Mouse (Mus musculus): Measurements from ENCODE around the gene Lta. TPM values are rescaled to one million over a fixed set of nuclear protein-coding genes. Genes with fewer than 3 reads are reported as not detected.

Lta gene
- polyA plus RNA-seq, 1 experiment from 2014 or later, result 0.28 TPM

DNA sequence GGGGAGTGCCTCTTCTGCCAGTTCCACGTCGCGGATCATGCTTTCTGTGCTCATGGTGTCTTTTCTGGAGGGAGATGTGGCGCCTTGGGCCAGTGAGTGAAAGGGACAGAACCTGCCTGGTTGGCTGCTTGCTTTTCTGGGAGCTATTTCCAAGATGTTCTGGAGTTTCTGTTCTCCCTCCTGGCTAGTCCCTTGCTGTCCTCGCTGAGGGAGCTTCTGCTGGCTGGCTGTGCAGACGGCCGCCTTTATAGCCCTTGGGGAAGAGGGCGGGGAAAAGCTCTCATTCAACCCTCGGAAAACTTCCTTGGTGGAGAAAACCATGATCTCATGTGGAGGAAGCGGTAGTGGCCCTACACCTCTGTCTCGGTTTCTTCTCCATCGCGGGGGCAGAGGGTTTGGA, 3.4 kb downstream of the Lta start, which contains the start of gene Tnf:
Tnf (minus strand) TSS at position 221 of the 400 bp plus-strand sequence.
- no peak within 1 kb of the TSS for H3K9ac ChIP-seq (ENCODE audit: low read length)
- no peak within 1 kb of the TSS for H3K4me3 ChIP-seq (ENCODE audit: low read depth, low read length)
- H3K36me3 ChIP-seq (ENCODE audit: control insufficient read depth, insufficient read depth, low read length), result no peaks in the 10 kb centered on the region
- no peak for ATAC-seq (ENCODE audit: insufficient read depth, low FRiP score, low TSS enrichment)
- H3K4me1 ChIP-seq (ENCODE audit: control insufficient read depth, insufficient read depth, low read length), result no peaks in the 10 kb centered on the region
- 34% methylated on average over 13 of the region's 13 CpGs for WGBS
- no peak within 1 kb of the TSS for H3K4me2 ChIP-seq (ENCODE audit: low read depth)
- no peak within 1 kb of the TSS for H3K27ac ChIP-seq (ENCODE audit: low read depth, low read length)
- DNase-seq (ENCODE audit: low spot score), result no peak
- peaks cover 7% of the 10 kb centered on the region; the same call in 1 of the 2 replicates for H3K27me3 ChIP-seq (ENCODE audit: control insufficient read depth, insufficient read depth, low read length)
- H3K9me3 ChIP-seq (ENCODE audit: control insufficient read depth, low read length), result no peaks in the 10 kb centered on the region

DNA sequence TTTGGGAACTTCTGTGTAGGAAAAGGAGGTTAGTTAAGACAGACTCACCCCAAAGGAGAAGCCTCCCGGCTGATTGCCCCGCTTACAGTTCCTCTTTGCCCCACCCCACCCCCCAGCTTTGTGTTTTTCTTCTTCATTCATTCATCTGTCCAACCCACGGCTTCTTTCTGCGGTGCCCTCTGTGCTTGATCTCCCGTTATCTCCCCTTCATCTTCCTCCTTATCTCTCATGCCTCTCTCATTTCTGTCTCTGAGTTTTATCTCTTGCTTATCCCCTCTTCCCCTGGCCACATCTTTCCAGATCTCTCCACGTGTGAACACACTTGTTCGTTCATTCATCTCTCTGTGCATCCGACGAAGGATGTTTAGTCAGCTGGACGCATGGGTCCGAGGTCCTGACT, 4.0 kb downstream of the Lta start:
- H3K27ac ChIP-seq (ENCODE audit: low read depth, low read length), result no peak overlapping the region
- 70% methylated on average over 11 of the region's 11 CpGs for WGBS
- H3K4me1 ChIP-seq (ENCODE audit: control insufficient read depth, insufficient read depth, low read length), result no peaks in the 10 kb centered on the region
- no peak for DNase-seq (ENCODE audit: low spot score)
- no peak overlapping the region for H3K9ac ChIP-seq (ENCODE audit: low read length)
- no peak overlapping the region for H3K4me3 ChIP-seq (ENCODE audit: low read depth, low read length)
- peaks cover 12% of the 10 kb centered on the region for H3K27me3 ChIP-seq (ENCODE audit: control insufficient read depth, insufficient read depth, low read length)
- H3K4me2 ChIP-seq (ENCODE audit: low read depth), result no peak overlapping the region
- no peaks in the 10 kb centered on the region for H3K36me3 ChIP-seq (ENCODE audit: control insufficient read depth, insufficient read depth, low read length)
- ATAC-seq (ENCODE audit: insufficient read depth, low FRiP score, low TSS enrichment), result no peak
- H3K9me3 ChIP-seq (ENCODE audit: control insufficient read depth, low read length), result no peaks in the 10 kb centered on the region

DNA sequence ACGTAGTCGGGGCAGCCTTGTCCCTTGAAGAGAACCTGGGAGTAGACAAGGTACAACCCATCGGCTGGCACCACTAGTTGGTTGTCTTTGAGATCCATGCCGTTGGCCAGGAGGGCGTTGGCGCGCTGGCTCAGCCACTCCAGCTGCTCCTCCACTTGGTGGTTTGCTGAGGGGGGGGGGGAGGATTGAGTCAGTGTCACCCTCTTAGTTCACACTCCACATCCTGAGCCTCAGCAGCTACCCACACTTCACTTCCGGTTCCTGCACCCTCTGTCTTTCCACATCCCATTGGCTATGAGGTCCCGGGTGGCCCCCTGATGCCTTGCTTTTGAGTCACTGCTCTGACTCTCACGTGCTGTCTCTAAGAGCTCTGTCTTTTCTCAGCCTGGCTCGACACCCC, 4.8 kb downstream of the Lta start:
- Histone ChIP-seq H3K27ac (ENCODE audit: low read depth, low read length) (no peak overlapping the region), H3K27me3 (ENCODE audit: control insufficient read depth, insufficient read depth, low read length) (peaks cover 19% of the 10 kb centered on the region), H3K9ac (ENCODE audit: low read length) (no peak overlapping the region), H3K4me2 (ENCODE audit: low read depth) (no peak overlapping the region), H3K4me3 (ENCODE audit: low read depth, low read length) (no peak overlapping the region), H3K36me3 (ENCODE audit: control insufficient read depth, insufficient read depth, low read length) (no peaks in the 10 kb centered on the region), H3K4me1 (ENCODE audit: control insufficient read depth, insufficient read depth, low read length) (0 out of 2 replicates have a peak, but pooled peaks cover 2% of the 10 kb centered on the region), H3K9me3 (ENCODE audit: control insufficient read depth, low read length) (no peaks in the 10 kb centered on the region)
- ATAC-seq (ENCODE audit: insufficient read depth, low FRiP score, low TSS enrichment) (no peak), DNase-seq (ENCODE audit: low spot score) (no peak)
- 93% methylated on average over 11 of the region's 11 CpGs for WGBS

DNA sequence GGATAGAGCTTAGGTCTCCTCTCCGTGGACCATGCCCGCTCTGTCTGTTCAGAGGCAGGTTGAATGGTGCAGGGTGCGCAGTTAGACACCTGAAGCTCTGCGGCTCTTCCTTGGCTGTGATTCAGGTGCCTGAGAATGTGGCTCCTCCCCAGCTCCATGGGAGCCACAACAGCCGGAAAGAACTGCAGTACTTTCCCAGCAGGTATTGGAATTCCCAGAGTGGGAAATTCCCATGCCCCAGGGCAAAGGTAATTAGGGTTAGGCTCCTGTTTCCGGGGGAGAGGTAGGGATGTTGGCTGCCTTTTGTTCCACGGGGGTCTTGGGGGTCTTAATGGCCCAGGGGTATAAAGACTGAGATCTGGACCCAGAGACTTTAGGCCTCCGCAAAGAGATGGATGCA, 6.2 kb downstream of the Lta start:
- Histone ChIP-seq H3K4me3 (ENCODE audit: low read depth, low read length) (no peak overlapping the region), H3K4me2 (ENCODE audit: low read depth) (no peak overlapping the region), H3K27me3 (ENCODE audit: control insufficient read depth, insufficient read depth, low read length) (peaks cover 25% of the 10 kb centered on the region), H3K27ac (ENCODE audit: low read depth, low read length) (no peak overlapping the region), H3K4me1 (ENCODE audit: control insufficient read depth, insufficient read depth, low read length) (0 out of 2 replicates have a peak, but pooled peaks cover 3% of the 10 kb centered on the region), H3K36me3 (ENCODE audit: control insufficient read depth, insufficient read depth, low read length) (no peaks in the 10 kb centered on the region), H3K9me3 (ENCODE audit: control insufficient read depth, low read length) (no peaks in the 10 kb centered on the region), H3K9ac (ENCODE audit: low read length) (no peak overlapping the region)
- DNase-seq (ENCODE audit: low spot score) (no peak), ATAC-seq (ENCODE audit: insufficient read depth, low FRiP score, low TSS enrichment) (no peak)
- 17% methylated on average over 8 of the region's 8 CpGs for WGBS

GRCm38 (mm10) chr17:35198029-35198428, 7.1 kb downstream of the Lta start:
- Histone ChIP-seq H3K27me3 (ENCODE audit: control insufficient read depth, insufficient read depth, low read length) (peaks cover 25% of the 10 kb centered on the region), H3K9me3 (ENCODE audit: control insufficient read depth, low read length) (no peaks in the 10 kb centered on the region), H3K9ac (ENCODE audit: low read length) (no peak overlapping the region), H3K36me3 (ENCODE audit: control insufficient read depth, insufficient read depth, low read length) (no peaks in the 10 kb centered on the region), H3K27ac (ENCODE audit: low read depth, low read length) (no peak overlapping the region), H3K4me2 (ENCODE audit: low read depth) (no peak overlapping the region), H3K4me1 (ENCODE audit: control insufficient read depth, insufficient read depth, low read length) (0 out of 2 replicates have a peak, but pooled peaks cover 3% of the 10 kb centered on the region), H3K4me3 (ENCODE audit: low read depth, low read length) (no peak overlapping the region)
- 67% methylated on average over 7 of the region's 7 CpGs for WGBS
- no peak for DNase-seq (ENCODE audit: low spot score)
- no peak for ATAC-seq (ENCODE audit: insufficient read depth, low FRiP score, low TSS enrichment)

GRCm38 (mm10) chr17:35197126-35197525, 8.0 kb downstream of the Lta start:
- DNase-seq (ENCODE audit: low spot score), result no peak
- no peak overlapping the region for H3K9ac ChIP-seq (ENCODE audit: low read length)

GRCm38 (mm10) chr17:35196321-35196641, 8.9 kb downstream of the Lta start:
- Histone ChIP-seq H3K4me3 (ENCODE audit: low read depth, low read length) (peak overlapping the region; percentile 31), H3K9ac (ENCODE audit: low read length) (no peak overlapping the region), H3K4me1 (ENCODE audit: control insufficient read depth, insufficient read depth, low read length) (0 out of 2 replicates have a peak, but pooled peaks cover 3% of the 10 kb centered on the region), H3K9me3 (ENCODE audit: control insufficient read depth, low read length) (no peaks in the 10 kb centered on the region), H3K27me3 (ENCODE audit: control insufficient read depth, insufficient read depth, low read length) (peaks cover 25% of the 10 kb centered on the region), H3K27ac (ENCODE audit: low read depth, low read length) (no peak overlapping the region), H3K4me2 (ENCODE audit: low read depth) (no peak overlapping the region; the same call in 1 of the 2 replicates), H3K36me3 (ENCODE audit: control insufficient read depth, insufficient read depth, low read length) (no peaks in the 10 kb centered on the region)
- no peak for ATAC-seq (ENCODE audit: insufficient read depth, low FRiP score, low TSS enrichment)
- no peak for DNase-seq (ENCODE audit: low spot score)
- 35% methylated on average over 9 of the region's 9 CpGs for WGBS

More at GRCm38 (mm10) chr17:35197126-35197525, 8.0 kb downstream of the Lta start:
- H3K27ac ChIP-seq (ENCODE audit: low read depth, low read length), result no peak overlapping the region
- no peak overlapping the region for H3K4me2 ChIP-seq (ENCODE audit: low read depth)
- H3K9me3 ChIP-seq (ENCODE audit: control insufficient read depth, low read length), result no peaks in the 10 kb centered on the region
- H3K4me1 ChIP-seq (ENCODE audit: control insufficient read depth, insufficient read depth, low read length), result 0 out of 2 replicates have a peak, but pooled peaks cover 3% of the 10 kb centered on the region
- H3K4me3 ChIP-seq (ENCODE audit: low read depth, low read length), result no peak overlapping the region
- ATAC-seq (ENCODE audit: insufficient read depth, low FRiP score, low TSS enrichment), result no peak
- no peaks in the 10 kb centered on the region for H3K36me3 ChIP-seq (ENCODE audit: control insufficient read depth, insufficient read depth, low read length)
- H3K27me3 ChIP-seq (ENCODE audit: control insufficient read depth, insufficient read depth, low read length), result peaks cover 25% of the 10 kb centered on the region
- 37% methylated on average over 4 of the region's 6 CpGs for WGBS

GRCm38 (mm10) chr17:35195631-35196320, 9.4 kb downstream of the Lta start:
- H3K4me3 ChIP-seq (ENCODE audit: low read depth, low read length), result peak overlapping the region; percentile 31
- H3K4me1 ChIP-seq (ENCODE audit: control insufficient read depth, insufficient read depth, low read length), result 0 out of 2 replicates have a peak, but pooled peaks cover 3% of the 10 kb centered on the region
- no peak overlapping the region for H3K27ac ChIP-seq (ENCODE audit: low read depth, low read length)
- H3K36me3 ChIP-seq (ENCODE audit: control insufficient read depth, insufficient read depth, low read length), result no peaks in the 10 kb centered on the region
- H3K9ac ChIP-seq (ENCODE audit: low read length), result 0 out of 2 replicates have a peak overlapping the region, but pooled peaks have one; percentile 10
- peak overlapping the region; percentile 60 for H3K4me2 ChIP-seq (ENCODE audit: low read depth)
- DNase-seq (ENCODE audit: low spot score) (peak; percentile 82), ATAC-seq (ENCODE audit: insufficient read depth, low FRiP score, low TSS enrichment) (peak; percentile 48; the same call in 1 of the 2 replicates)
- WGBS, result 1% methylated on average over 64 of the region's 66 CpGs
- peaks cover 25% of the 10 kb centered on the region for H3K27me3 ChIP-seq (ENCODE audit: control insufficient read depth, insufficient read depth, low read length)
- no peaks in the 10 kb centered on the region for H3K9me3 ChIP-seq (ENCODE audit: control insufficient read depth, low read length)
